In the genomic region with DNA sequence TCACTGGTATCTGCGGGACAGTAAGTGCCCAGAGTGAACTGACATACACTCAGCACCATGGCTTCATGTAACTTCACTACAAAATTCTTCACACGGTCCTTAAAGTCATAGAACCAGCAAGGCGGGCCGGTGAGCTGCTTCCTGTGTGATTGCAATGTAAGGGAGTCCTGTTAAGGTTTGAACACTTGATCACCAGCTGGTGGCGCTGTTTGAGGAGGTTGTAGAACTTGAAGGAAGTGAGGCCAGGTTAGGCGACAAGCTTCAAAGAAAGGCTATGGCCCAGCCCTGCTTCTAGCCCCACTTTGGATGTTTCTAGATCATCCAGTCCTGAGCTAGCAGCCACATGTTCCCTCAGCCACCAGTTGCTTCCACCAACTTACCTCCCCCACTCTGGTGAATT, we compare ENCODE assay signal across 11 mouse cellular contexts.
DNase-seq lines count a peak whose midpoint lies in the region; ATAC-seq and TF ChIP-seq lines count a peak whose summit lies in the region.
"Had no signal": no experiment of that assay in that cellular context is flagged by ENCODE, and none has a peak within 500 bp of the region (broad histone marks: within the 10 kb centered on the region; RNA-seq: fewer than 3 reads in every experiment).

No protein-coding gene starts in this region.

- no peak for ATAC-seq in forebrain, embryonic 11.5 days (replicated peaks; ENCODE audit: low FRiP score)

- TF ChIP-seq CTCF in cerebellum, adult 2 months (IDR thresholded peaks at IDR 0.05; ENCODE audit: borderline replicate concordance, insufficient read depth, low read depth, low read length) = no peak

- H3K36me3 ChIP-seq in forebrain, embryonic 10.5 days (replicated peaks) = no peaks in the 10 kb centered on the region
- H3K36me3 ChIP-seq in forebrain, embryonic 11.5 days (ENCODE audit: control insufficient read depth, insufficient read depth, low read length) = no peaks in the 10 kb centered on the region
- H3K36me3 ChIP-seq: G1E; limb, embryonic 12.5 days had no signal

- no peak overlapping the region for H3K4me3 ChIP-seq in cerebellum, adult 2 months (replicated peaks; ENCODE audit: insufficient read depth, low read depth, low read length)
- H3K4me3 ChIP-seq in forebrain, embryonic 10.5 days = no peak overlapping the region
- H3K4me3 ChIP-seq in forebrain, embryonic 11.5 days (ENCODE audit: low read depth, low read length) = no peak overlapping the region
- H3K4me3 ChIP-seq: erythroblast, embryonic 14.5 days; limb, embryonic 12.5 days had no signal

- H3K9me3 ChIP-seq in forebrain, embryonic 10.5 days = no peaks in the 10 kb centered on the region; the same call in 1 of the 2 replicates
- no peaks in the 10 kb centered on the region for H3K9me3 ChIP-seq in forebrain, embryonic 11.5 days (ENCODE audit: control insufficient read depth, low read length)

- H3K4me2 ChIP-seq in forebrain, embryonic 11.5 days (ENCODE audit: low read depth, low read length, severe bottlenecking) = no peak overlapping the region
- H3K4me2 ChIP-seq: limb, embryonic 12.5 days had no signal

- WGBS in cerebellum, adult 2 months = 72% methylated on average over 6 of the region's 6 CpGs
- 74% methylated on average over 6 of the region's 6 CpGs for WGBS in forebrain, embryonic 10.5 days
- 73% methylated on average over 6 of the region's 6 CpGs for WGBS in forebrain, embryonic 11.5 days

- H3K27me3 ChIP-seq in cerebellum, adult 2 months (ENCODE audit: control insufficient read depth, insufficient read depth, low read length) = no peaks in the 10 kb centered on the region
- no peaks in the 10 kb centered on the region for H3K27me3 ChIP-seq in forebrain, embryonic 10.5 days (ENCODE audit: poor library complexity, severe bottlenecking)
- no peaks in the 10 kb centered on the region for H3K27me3 ChIP-seq in forebrain, embryonic 11.5 days (ENCODE audit: control insufficient read depth, insufficient read depth, low read length)

- no peak overlapping the region for H3K27ac ChIP-seq in cerebellum, adult 2 months (ENCODE audit: insufficient read depth, low read length)
- H3K27ac ChIP-seq in forebrain, embryonic 10.5 days = no peak overlapping the region
- no peak overlapping the region for H3K27ac ChIP-seq in forebrain, embryonic 11.5 days (ENCODE audit: low read depth, low read length)
- H3K27ac ChIP-seq: limb, embryonic 12.5 days had no signal

- H3K9ac ChIP-seq in forebrain, embryonic 11.5 days (ENCODE audit: low read length) = no peak overlapping the region
- H3K9ac ChIP-seq: limb, embryonic 12.5 days had no signal

- no peak for TF ChIP-seq POLR2A in cerebellum, adult 2 months (IDR thresholded peaks at IDR 0.05; ENCODE audit: borderline replicate concordance, insufficient read depth, low read length)

- peak; percentile 72 to 80 for DNase-seq in cerebellum, postnatal 10 days
- no peak for DNase-seq in cerebellum, adult 2 months
- peak; percentile 33 to 48 for DNase-seq in layer of hippocampus, postnatal 10 days (ENCODE audit: low spot score in 2 of 2)
- no peak for DNase-seq in layer of hippocampus, postnatal 14 days (ENCODE audit: low spot score in 2 of 2)
- peak; percentile 9 for DNase-seq in c-Kit-positive CD71-positive TER-119-negative erythroid progenitor cells, embryonic 14.5 days (ENCODE audit: low read depth)
- DNase-seq in skeletal muscle tissue, adult 2 months (ENCODE audit: low read depth, low spot score) = peak; percentile 21
- DNase-seq in forebrain, embryonic 10.5 days (ENCODE audit: extremely low spot score, low spot score) = no peak
- no peak for DNase-seq in forebrain, embryonic 11.5 days (ENCODE audit: low spot score)

- peaks cover 17% of the 10 kb centered on the region; the same call in 1 of the 2 replicates for H3K4me1 ChIP-seq in cerebellum, adult 2 months (ENCODE audit: control insufficient read depth, insufficient read depth, low read length)
- no peaks in the 10 kb centered on the region for H3K4me1 ChIP-seq in forebrain, embryonic 10.5 days
- no peaks in the 10 kb centered on the region for H3K4me1 ChIP-seq in forebrain, embryonic 11.5 days (replicated peaks; ENCODE audit: control insufficient read depth, insufficient read depth, low read length)

Comparison
In these comparisons a context has a peak if more than half of its experiments do, and no peak if none do; other contexts are left out.
1. DNase-seq: peak in cerebellum, postnatal 10 days (2 of 2), layer of hippocampus, postnatal 10 days (2 of 2), c-Kit-positive CD71-positive TER-119-negative erythroid progenitor cells, embryonic 14.5 days (single experiment) and skeletal muscle tissue, adult 2 months (single experiment); none in cerebellum, adult 2 months (0 of 2), layer of hippocampus, postnatal 14 days (0 of 2), forebrain, embryonic 10.5 days (single experiment) and forebrain, embryonic 11.5 days (single experiment).